Comparison of ENCODE assay signal across 10 mouse cellular contexts in the genomic region with DNA sequence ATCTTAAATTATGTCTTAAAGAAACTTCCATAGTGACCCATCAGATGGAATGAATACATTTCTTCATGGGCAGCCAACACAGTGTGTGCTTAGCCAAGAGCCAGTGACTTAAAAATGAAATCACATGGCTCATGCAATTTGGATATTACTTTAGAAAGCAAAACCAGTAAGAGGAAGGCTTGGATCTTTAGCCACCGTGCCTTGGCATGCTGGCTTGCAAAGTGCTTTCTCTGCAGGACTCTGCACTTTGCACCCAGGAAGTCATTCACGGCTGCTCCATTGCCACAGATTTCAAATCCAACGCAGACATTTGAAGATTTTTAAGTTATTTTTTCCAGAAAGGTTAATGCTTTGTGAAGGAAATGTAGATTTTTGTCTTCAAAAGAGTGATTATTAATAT. TPM values are rescaled to one million over a fixed set of nuclear protein-coding genes. Genes with fewer than 3 reads are reported as not detected.
DNase-seq lines count a peak whose midpoint lies in the region; ATAC-seq lines count a peak whose summit lies in the region.
"Had no signal": no experiment of that assay in that cellular context is flagged by ENCODE, and none has a peak within 500 bp of the region (broad histone marks: within the 10 kb centered on the region; RNA-seq: fewer than 3 reads in every experiment).

No protein-coding gene starts in this region.

- ATAC-seq in heart, embryonic 12.5 days (ENCODE audit: insufficient number of reproducible peaks, low FRiP score) = no peak
- no peak for ATAC-seq in neural tube, embryonic 12.5 days (ENCODE audit: low FRiP score, low read depth)
- no peak for ATAC-seq in liver, embryonic 12.5 days

- peak overlapping the region; percentile 38 for H3K4me2 ChIP-seq in heart, embryonic 12.5 days
- peak overlapping the region; percentile 30; the same call in 1 of the 2 replicates for H3K4me2 ChIP-seq in neural tube, embryonic 12.5 days (replicated peaks)
- peak overlapping the region; percentile 98 for H3K4me2 ChIP-seq in liver, embryonic 12.5 days

- H3K9ac ChIP-seq in heart, embryonic 12.5 days = no peak overlapping the region
- H3K9ac ChIP-seq in neural tube, embryonic 12.5 days = no peak overlapping the region
- H3K9ac ChIP-seq in liver, embryonic 12.5 days = peak overlapping the region; percentile 47

- DNase-seq in heart, adult 8-10 months (ENCODE audit: low spot score) = no peak
- no peak for DNase-seq in neural tube, embryonic 10.5 days (ENCODE audit: extremely low spot score, low spot score)
- no peak for DNase-seq in right cerebral cortex, adult 18-20 months
- DNase-seq in testis, postnatal 10 days (ENCODE audit: low spot score) = no peak
- DNase-seq in layer of hippocampus, adult 11-12 months (ENCODE audit: low spot score) = no peak
- DNase-seq: adrenal gland, adult 2 months; cerebellum, postnatal 36 days had no signal

- H3K4me3 ChIP-seq in heart, embryonic 12.5 days = no peak overlapping the region
- H3K4me3 ChIP-seq in neural tube, embryonic 12.5 days = no peak overlapping the region
- H3K4me3 ChIP-seq in liver, embryonic 12.5 days = peak overlapping the region; percentile 87

- no peaks in the 10 kb centered on the region for H3K9me3 ChIP-seq in heart, embryonic 12.5 days (replicated peaks)
- no peaks in the 10 kb centered on the region for H3K9me3 ChIP-seq in neural tube, embryonic 12.5 days
- no peaks in the 10 kb centered on the region for H3K9me3 ChIP-seq in liver, embryonic 12.5 days (replicated peaks)

- H3K27me3 ChIP-seq in heart, embryonic 12.5 days (replicated peaks) = no peaks in the 10 kb centered on the region
- H3K27me3 ChIP-seq in neural tube, embryonic 12.5 days (replicated peaks) = no peaks in the 10 kb centered on the region
- no peaks in the 10 kb centered on the region for H3K27me3 ChIP-seq in liver, embryonic 12.5 days (replicated peaks)

- peaks cover 40% of the 10 kb centered on the region for H3K4me1 ChIP-seq in heart, embryonic 12.5 days (replicated peaks)
- peaks cover 30% of the 10 kb centered on the region for H3K4me1 ChIP-seq in neural tube, embryonic 12.5 days
- H3K4me1 ChIP-seq in liver, embryonic 12.5 days = peaks cover 55% of the 10 kb centered on the region

- no peak overlapping the region for H3K27ac ChIP-seq in heart, embryonic 12.5 days (ENCODE audit: poor library complexity, severe bottlenecking)
- no peak overlapping the region for H3K27ac ChIP-seq in neural tube, embryonic 12.5 days
- H3K27ac ChIP-seq in liver, embryonic 12.5 days = peak overlapping the region; percentile 40; the same call in 1 of the 2 replicates

- H3K36me3 ChIP-seq in heart, embryonic 12.5 days = peaks cover 20% of the 10 kb centered on the region
- peaks cover 12% of the 10 kb centered on the region for H3K36me3 ChIP-seq in neural tube, embryonic 12.5 days
- H3K36me3 ChIP-seq in liver, embryonic 12.5 days = peaks cover 58% of the 10 kb centered on the region

- 76% methylated on average over 3 of the region's 3 CpGs for WGBS in heart, embryonic 12.5 days
- WGBS in neural tube, embryonic 12.5 days = 78% methylated on average over 3 of the region's 3 CpGs
- 58% methylated on average over 3 of the region's 3 CpGs for WGBS in liver, embryonic 12.5 days (ENCODE audit: insufficient replicate concordance)

RNA-seq across cellular contexts. Expression of a gene that starts 4.1 kb away (rescaled TPM):
- polyA plus RNA-seq in heart, embryonic 12.5 days (2016; fragmentation: Nextera tagmentation; extraction: Ambion mirVana) = 4.8 and 5.0 TPM in 2 replicates
- 10 to 100 TPM; 16.2 to 19.5 (median 16.6) TPM for total RNA-seq in heart, adult 8-10 months (2022)
- 4.4 and 4.7 TPM in 2 replicates for polyA plus RNA-seq in neural tube, embryonic 12.5 days (2016; fragmentation: Nextera tagmentation; extraction: Ambion mirVana)
- polyA plus RNA-seq in liver, embryonic 12.5 days (2016; fragmentation: Nextera tagmentation; extraction: Ambion mirVana) = 6.0 and 7.2 TPM in 2 replicates

Comparison
In these comparisons a context has a peak if more than half of its experiments do, and no peak if none do; other contexts are left out.
1. H3K4me2 ChIP-seq: peak in every context shown above with its lines; median percentile 98 in liver, embryonic 12.5 days; 38 in heart, embryonic 12.5 days; 30 in neural tube, embryonic 12.5 days.